Mouse (Mus musculus): ENCODE results near the gene Bmp2k.

Bmp2k gene

DNA sequence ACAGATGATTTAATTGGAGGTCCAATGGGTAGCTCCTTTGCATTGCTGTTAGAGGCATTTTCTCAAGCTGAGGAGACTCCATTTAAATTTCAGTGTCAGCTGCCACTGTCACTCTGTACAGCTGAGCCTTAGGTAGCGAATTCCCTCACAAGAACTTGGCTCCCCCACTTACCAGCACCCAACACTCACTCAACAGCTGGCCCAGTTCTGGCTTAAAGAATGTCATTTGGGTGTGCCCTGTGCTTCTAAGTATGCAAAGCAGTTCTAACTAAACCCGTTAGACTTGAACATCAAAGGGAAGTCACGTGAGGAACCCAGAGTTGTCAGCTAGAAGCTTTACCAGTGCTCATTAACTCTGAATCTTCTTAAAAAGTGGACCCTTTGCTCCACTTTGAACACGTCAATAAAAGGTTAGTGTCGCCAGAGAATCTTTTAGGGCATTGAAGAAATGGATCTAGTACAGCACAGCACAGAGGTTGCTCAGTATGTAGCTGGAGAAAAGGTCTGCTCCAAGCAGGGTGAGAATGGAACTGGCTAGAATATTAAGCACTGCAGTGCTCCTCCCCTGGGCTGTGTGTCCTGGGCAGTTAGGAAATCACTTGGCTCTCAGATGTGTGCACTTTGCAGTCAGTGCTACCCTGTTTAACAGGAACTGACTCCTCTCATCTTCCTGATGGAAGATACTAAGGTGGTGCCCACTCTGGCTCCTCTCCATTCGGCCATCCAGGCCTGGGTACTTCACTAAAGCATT is 92.7 kb downstream of the Bmp2k start:
- DNase-seq (ENCODE audit: extremely low spot score, low read depth, low spot score) = no peak

DNA sequence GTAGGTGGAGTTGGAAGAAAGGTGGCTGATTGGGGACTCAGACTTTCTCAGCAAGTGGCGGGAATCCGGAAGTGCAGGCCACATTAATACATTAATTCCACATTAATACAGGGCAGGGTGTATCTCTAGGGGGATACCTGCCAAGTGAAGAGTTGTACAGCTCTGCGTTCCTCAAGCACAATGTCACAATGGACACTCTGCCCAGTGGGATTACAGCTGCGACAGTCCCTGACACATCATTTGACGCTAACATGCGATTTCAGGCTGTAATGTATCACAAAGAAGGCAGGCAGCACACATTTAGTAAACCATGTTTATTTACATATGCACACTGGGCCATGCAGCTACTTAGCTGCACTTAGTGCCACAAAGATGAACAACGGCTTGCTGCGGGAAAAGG is 95.5 kb downstream of the Bmp2k start:
- no peak for DNase-seq (ENCODE audit: extremely low spot score, low read depth, low spot score)

DNA sequence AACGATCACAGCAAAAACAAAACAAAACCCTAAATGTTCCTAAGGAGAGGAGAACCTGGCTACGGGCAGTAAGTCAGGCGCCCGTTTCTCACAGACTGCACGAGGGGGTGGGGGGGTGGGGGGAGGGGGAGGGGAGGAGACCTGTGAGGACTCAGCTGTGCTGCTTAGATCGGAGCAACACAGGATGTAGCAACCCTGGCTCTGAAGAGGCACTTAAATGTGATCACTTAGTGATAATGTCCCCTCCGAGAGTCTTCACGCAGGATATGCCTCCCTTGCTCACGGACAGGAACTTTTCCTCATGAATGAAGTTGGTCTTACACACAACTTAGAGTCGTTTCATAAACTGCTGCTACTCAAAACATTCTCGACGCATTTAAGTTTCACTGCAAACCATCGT is 97.8 kb downstream of the Bmp2k start:
- DNase-seq (ENCODE audit: extremely low spot score, low read depth, low spot score) = no peak

DNA sequence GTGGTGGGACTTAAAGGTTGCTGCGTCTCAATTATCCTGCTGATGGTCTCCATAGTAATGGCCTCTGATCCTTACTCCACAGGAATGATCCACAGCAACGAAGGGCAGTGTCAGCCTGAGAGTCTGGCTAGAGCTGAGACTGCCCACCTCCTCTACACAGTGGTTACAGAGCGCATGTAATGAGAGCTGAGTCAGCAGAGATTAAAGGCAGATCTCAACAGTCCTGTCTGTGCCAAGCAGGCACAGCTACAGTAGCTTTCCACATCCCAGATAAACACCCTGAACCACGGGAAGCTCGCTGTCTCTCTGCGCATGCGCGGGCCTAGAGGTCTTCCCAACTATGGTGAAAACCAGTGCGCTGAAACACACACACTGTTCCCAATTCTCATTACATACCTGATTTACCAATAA is 100.1 kb downstream of the Bmp2k start:
- no peak for DNase-seq (ENCODE audit: extremely low spot score, low read depth, low spot score)

DNA sequence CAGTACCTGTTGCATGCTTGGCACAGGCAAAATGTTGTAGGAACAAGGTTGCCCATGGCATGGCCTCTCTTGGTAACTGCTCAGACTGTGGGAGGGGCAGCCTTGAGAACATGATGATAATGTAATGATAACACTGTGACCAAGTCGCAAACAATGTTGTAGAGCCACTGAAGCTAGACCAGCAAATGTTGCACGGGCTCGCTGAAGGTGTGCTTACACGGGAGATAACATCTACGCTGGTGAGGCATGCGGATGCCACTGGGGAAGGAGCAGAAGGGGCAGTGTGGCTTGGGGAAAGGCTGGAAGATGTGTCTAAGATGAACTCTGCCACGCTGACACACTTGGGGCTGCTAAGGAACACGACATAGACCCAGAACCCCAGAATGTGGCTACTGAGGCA is 102.5 kb downstream of the Bmp2k start:
- DNase-seq (ENCODE audit: extremely low spot score, low read depth, low spot score) = no peak

DNA sequence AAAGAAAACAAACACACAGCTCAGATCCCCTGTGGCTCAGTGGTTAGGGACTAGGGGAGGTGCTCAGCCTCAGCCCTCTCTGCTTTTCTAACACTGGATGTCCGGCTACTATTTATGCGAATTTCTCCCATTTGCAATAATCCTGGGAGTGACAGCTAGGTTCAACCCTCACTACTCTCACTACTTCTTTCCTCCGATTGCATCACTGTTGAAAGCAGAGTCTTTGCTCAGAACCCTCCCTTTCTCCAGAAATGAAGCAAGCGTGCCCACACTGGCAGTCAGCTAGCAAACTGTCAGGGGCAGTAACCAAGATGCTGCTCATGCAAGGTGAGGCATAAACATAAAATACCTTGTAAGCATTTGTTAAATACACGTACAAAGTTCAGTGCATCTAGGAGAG is 110.8 kb downstream of the Bmp2k start:
- no peak for DNase-seq (ENCODE audit: extremely low spot score, low read depth, low spot score)

DNA sequence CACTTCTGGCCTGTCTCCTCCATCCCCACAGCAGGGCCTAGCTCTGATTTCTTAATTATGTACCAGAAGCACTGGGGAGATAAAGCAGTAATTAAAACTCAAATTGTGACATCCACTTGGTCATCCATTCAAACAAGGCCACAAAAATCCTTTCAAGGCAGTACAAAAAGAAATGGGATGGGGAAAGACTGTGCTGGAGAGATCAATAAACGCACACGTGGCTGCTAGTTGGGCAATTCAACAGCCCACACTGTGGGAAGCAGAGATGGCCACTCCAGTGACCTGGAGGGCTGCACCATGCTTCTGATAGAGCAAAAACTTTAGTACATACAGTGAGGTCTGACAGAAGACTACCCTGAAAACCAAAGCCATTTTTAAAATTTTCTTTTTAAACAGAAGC is 112.6 kb downstream of the Bmp2k start:
- DNase-seq (ENCODE audit: extremely low spot score, low read depth, low spot score) = no peak

DNA sequence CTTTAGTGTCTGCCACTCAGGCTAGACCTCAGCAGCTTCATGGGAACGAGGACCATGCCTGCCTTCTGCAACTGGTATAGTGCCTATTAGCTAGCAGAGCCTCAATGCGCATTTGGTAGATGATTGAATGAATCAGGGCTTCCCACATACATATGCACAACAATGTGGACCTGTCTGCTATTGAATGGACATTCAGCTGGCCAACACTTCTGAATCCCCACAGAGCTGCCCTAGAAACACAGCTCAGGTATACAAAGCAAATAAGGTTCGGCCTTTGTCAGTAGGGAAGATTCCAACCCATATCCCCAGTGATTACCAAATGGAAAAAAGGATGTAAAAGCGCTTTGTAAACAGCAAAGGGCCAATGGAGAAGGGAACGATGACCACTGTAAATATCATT is 113.2 kb downstream of the Bmp2k start:
- no peak for DNase-seq (ENCODE audit: extremely low spot score, low read depth, low spot score)

DNA sequence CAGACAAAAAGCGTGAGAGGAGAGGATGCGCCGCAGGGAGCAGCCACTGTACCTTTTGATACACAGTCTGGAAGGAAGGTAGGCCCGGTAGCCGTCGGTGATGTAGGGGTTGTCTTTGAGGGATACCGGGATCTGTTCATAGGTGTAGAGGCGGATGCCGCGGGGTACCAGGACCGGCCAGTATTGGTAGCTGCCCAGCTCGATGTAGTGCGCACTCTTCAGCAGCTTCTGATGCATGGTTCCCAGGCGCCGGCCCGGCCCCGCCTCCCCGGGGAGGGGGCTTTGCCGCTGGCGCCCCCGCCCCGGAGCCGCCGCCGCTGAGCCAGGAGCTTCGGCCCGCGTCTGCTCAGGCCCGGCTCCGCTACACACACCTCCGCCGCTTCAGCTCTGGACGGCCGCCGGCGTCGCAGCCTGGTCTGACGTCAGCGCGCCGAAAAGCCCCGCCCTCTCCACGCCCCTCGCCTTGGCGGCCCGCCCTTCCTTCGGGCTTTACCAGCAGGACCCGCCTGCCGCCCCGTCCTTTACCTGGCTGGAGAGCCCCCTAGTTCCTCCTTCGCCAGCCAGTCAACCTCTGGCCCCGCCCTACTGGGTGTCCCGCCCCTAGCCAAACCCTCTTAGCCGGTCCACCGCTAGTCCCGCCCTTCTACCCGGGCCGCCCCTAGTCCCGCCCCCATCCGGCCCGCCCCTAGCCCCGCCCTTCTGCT is 113.9 kb downstream of the Bmp2k start, which contains the start of gene Paqr3:
Paqr3 (minus strand) TSS at position 390 of the 704 bp plus-strand sequence.
- DNase-seq (ENCODE audit: extremely low spot score, low read depth, low spot score) = peak; percentile 60

DNA sequence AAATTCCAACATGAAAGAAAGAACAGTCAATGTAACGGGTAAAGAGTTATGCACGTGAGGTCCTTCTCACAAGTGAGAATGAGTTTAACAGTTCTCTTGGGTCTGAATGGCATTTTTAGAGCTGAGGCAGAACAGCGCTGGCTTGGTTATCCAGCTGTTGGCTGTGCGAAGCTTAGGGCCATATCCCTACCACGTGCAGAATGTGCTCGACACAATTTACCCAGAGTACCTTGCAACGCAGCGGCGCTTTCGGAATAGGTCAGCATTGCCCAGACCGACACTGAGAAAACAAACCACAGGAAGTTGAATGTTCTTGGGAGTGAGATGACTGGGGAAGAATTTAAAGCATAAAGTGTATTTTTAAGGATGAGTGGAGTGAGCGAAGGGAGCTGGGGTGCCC is 127.5 kb downstream of the Bmp2k start:
- no peak for DNase-seq (ENCODE audit: extremely low spot score, low read depth, low spot score)

DNA sequence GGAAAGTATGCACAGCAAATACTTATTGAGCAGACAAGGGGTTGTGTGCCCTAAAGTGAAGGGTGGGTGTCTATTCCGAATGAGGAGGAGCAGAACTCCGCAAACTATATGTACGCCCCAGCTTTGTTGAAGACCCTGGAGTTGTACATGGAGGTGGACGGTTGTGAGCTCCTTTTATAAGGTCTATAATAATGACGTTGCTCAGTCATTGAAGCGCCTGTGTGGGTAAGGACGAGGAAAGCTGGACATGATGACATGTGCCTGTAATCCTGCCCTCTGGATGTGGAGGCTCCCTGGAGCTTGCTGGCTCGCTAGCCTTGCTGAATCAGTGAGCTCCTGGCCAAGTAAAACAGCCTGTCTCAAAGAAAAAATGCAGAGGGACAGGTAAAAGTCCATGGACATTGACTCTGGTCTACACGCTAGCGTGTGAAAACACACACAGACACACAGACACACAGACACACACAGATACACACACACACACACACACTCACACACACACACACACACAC is 128.0 kb downstream of the Bmp2k start:
- no peak for DNase-seq (ENCODE audit: extremely low spot score, low read depth, low spot score)

DNA sequence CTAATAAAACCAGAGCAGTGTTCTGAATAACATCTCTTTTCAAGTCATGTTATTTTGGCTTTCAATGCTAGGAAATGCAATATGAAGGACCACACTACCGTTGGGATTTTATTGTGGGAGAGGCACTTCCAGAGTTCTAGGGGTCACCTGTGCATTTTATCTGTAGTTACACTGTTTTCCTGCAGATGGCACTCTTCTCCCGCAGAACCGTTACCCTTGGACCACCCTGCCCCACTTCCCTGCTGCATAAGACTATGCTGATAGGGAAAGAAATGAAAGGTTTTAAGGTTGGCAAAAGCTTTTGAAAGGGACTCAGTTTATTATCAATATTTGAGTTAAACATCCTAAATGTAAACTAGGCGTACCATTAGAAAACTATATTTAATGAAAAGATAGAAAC is 128.5 kb downstream of the Bmp2k start:
- DNase-seq (ENCODE audit: extremely low spot score, low read depth, low spot score) = peak; percentile 52

DNA sequence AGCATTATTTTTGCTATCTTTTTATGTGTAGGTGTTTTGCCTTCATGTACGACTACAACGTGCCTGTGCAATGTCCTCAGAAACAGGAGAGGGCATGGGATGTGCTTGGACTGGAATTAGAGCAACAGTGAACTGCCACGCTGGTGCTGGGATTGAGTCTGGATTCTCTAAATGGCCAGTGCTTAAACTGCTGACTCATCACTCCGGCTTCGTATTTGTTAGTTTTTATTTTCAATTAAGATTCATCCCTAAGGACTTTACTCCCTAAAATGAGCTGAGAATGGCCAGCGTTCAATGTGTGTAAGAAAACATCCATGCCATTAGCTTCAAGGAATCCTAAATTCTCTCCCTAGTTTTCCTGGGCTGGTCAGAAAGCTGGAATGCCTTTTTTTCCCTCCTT is 129.8 kb downstream of the Bmp2k start:
- DNase-seq (ENCODE audit: extremely low spot score, low read depth, low spot score) = no peak

DNA sequence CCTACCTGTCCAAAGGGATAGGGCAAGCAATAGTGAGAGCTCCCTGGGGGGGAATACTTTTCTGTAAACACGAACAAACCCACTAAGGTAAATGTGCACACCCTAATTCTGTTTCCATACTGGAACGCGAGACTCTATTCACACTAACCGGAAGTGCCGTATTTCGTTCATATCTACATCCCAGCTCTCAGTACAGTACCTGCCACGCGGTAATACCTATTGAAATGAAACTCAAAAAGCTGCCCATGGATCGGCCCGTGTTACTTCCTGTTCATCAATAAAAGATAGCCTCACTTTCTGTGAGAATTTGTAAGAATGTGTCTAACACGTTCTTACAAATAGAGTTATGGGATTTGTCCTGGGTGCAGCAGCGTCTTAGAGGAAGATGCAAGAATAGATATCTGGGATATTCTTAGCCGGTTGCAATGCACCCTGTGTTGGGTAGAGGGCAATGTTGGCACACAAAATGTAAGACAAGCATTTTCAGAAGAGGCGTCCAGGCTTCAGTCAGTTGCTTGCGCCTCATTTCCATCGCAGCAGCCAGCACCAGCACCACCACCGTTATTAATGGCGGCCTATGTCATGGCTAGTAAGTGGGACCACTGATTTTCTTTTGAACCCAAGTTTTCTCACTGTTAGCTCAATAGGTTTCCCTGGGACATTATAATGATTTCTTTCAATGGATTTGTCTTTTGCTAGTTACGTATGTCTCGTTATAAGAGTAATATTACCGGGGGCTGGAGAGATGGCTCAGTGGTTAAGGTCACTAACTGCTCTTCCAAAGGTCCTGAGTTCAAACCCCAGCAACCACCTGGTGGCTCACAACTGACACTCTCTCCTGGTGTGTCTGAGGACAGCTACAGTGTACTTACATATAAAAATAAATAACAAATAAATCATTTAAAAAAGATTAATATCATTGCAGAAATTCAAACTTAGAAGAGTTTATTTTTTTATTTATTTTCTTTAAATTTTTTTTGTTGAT is 131.0 kb downstream of the Bmp2k start:
- no peak for DNase-seq (ENCODE audit: extremely low spot score, low read depth, low spot score)

DNA sequence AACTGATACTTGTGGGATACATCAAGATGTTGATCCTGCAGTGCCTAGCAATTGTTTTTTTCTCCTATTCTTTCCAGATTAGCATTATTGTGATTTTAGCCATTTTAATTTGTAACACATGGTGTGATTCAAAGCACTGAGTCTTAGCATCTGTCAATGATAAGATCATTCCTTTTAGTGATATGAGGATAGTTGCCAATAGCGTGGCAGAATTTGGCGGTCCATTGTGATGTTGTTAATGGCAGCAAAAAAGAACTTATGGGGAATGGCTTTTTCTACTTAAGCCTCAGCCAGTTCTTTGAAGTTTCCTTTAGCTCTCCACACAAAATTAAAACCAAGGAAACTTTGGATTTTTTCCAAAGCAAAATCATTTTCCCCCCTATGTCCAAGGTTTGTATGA is 132.1 kb downstream of the Bmp2k start:
- no peak for DNase-seq (ENCODE audit: extremely low spot score, low read depth, low spot score)

DNA sequence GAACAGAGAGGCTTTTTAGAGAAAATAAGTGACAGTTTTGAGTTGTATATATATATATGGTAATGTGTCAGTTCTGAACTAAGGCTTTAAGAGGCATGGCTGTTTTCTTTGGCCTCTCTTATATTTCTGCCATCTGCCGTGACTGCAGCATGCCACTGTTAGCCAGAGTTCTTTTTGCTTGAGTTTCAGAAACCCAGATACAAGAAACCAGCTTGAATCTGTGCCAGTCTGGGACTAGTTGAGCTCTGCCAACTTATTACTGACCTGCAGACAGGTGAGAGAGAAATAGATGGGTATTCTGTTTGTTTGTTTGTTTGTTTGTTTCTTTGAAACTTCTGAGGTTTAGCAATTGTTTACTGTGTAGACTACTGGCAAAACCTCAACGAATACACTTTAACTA is 137.8 kb downstream of the Bmp2k start:
- no peak for DNase-seq (ENCODE audit: extremely low spot score, low read depth, low spot score)
